Mouse (Mus musculus): ENCODE results near the gene Trim7. TPM values are rescaled to one million over a fixed set of nuclear protein-coding genes. Genes with fewer than 3 reads are reported as not detected.

The Trim7 gene
- total and polyA plus RNA-seq, 3 experiments: 0.81 to 1.3 TPM; not detected in 1

DNA sequence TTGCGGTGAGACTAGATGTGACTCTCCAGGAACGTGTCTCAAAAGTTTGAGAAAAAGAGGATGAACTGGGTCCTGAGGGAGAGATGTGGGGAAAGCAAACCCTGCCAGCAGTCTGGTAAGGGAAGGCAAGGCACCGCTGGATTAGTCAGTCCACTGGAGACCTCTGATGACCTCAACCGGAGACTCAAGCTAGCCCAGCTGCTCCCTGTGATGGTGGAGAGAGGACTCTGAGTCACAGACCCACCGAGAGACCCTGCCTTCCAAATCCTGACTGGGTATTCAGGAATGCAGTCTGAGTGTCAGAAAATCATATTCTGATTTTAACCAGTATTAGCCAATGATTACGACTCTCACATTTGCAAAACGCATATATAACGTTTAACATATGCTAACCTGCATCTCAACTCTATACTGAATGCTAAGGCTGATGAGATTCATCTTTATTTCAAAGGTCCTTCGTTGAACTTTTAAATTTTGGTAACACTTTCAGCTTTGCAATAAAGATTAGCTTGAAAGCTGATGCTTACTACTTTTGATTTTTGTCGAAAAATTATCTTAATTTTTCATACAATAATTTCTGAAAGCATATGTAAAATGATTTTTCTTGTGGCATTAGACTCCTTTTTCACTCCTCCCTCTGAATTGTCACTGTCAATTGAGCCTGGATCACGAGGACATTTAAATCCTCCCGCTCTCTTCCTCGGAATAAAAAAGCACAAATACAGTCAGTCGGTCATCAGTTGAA lies 3.0 kb upstream of the Trim7 start:
- Histone ChIP-seq H3K9ac (ENCODE audit: control insufficient read depth, low read depth, low read length, poor library complexity, severe bottlenecking) (peak overlapping the region; percentile 55), H3K4me3 (ENCODE audit: control insufficient read depth in 1 of 2, insufficient read depth in 1 of 2, low read depth in 2 of 2, low read length in 2 of 2) (peak overlapping the region; percentile 32 to 60), H3K27me3 (ENCODE audit: control insufficient read depth in 1 of 2, insufficient read depth in 2 of 2, low read length in 2 of 2) (no peaks in the 10 kb centered on the region), H3K4me1 (ENCODE audit: control insufficient read depth in 1 of 2, insufficient read depth in 2 of 2, low read length in 2 of 2) (peaks cover 6 to 37% of the 10 kb centered on the region in 2 experiments), H3K79me2 (ENCODE audit: control insufficient read depth, insufficient read depth, low read length, poor library complexity) (no peaks in the 10 kb centered on the region; the same call in 1 of the 2 replicates), H3K36me3 (ENCODE audit: control insufficient read depth in 1 of 2, insufficient read depth in 2 of 2, low read length in 2 of 2) (peaks cover 0 to 28% of the 10 kb centered on the region in 2 experiments; a peak in 2 of 4 replicates), H3K27ac (ENCODE audit: control insufficient read depth, low read depth, low read length) (no peak overlapping the region), H3K9me3 (replicated peaks; ENCODE audit: insufficient read depth, low read length) (no peaks in the 10 kb centered on the region)
- 0 out of 2 replicates have a peak, but pooled peaks have one; percentile 32 for TF ChIP-seq MAX (IDR thresholded peaks at IDR 0.05; ENCODE audit: low read length)
- TF ChIP-seq RCOR1 (IDR thresholded peaks at IDR 0.05; ENCODE audit: low read depth, low read length): no peak
- no peak for TF ChIP-seq ZMIZ1 (IDR thresholded peaks at IDR 0.05; ENCODE audit: low read depth, low read length)
- TF ChIP-seq USF1 (IDR thresholded peaks at IDR 0.05; ENCODE audit: low read depth, low read length): 0 out of 2 replicates have a peak, but pooled peaks have one; percentile 19
- TF ChIP-seq CHD1 (IDR thresholded peaks at IDR 0.05; ENCODE audit: low read depth, low read length): no peak
- TF ChIP-seq ZNF384 (IDR thresholded peaks at IDR 0.05; ENCODE audit: low read depth, low read length): no peak
- TF ChIP-seq POLR2AphosphoS5 (IDR thresholded peaks at IDR 0.05; ENCODE audit: borderline replicate concordance, low read depth, low read length): no peak
- no peak for DNase-seq (ENCODE audit: low read depth, low spot score)

DNA sequence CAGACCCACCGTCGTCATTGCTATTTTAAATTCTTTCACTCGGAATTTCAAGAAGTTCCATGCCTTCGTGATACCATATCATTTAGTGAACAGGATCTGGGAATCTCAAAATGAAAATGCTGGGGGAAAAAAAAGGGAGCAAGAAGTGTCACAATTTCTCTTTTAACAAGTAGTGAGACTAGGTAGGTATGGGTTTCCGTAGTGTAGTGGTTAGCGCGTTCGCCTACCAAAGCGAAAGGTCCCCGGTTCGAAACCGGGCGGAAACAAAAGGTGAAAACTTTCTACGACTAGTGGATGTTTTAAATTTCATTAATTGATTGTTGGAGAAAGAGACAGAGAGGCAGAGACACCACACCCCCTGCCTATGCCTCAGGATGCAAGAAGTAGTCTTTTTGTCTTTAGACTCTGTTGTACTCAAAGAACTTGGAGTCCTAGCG lies 2.4 kb upstream of the Trim7 start:
- peaks cover 6 to 37% of the 10 kb centered on the region in 2 experiments for H3K4me1 ChIP-seq (ENCODE audit: control insufficient read depth in 1 of 2, insufficient read depth in 2 of 2, low read length in 2 of 2)

DNA sequence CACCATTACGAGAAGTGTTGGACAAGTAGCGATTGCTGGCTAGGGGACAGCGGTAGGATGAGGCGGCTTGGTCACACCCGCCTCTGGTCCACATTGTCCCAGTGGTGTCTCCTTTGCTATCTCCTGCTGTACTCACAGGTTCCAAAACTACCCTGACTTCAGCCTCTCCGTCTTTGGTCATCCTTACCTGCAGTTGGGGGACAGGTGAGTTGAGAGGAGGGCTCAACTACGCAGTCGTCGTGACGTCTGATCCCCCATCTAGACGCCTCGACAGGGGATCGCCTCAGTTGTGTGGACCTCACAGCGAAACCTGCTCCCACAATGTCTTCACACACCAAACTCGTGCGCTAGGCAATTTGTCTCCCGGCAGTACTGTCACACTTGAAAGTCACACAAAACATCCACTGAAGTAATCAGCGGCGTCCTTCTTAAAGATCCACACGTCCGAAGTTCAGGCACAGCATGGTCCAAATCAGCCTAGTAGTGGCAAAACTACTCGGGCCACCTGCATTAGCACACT lies 1.6 kb upstream of the Trim7 start:
- H3K9ac ChIP-seq (ENCODE audit: control insufficient read depth, low read depth, low read length, poor library complexity, severe bottlenecking): no peak overlapping the region
- TF ChIP-seq CTCF (IDR thresholded peaks at IDR 0.05 in 2 of 3, conservative IDR thresholded peaks at IDR 0.05 in 1 of 3; ENCODE audit: control insufficient read depth in 1 of 3, insufficient read depth in 1 of 3, low read depth in 2 of 3, low read length in 3 of 3, poor library complexity in 1 of 3, severe bottlenecking in 1 of 3): no peak
- TF ChIP-seq POLR2A (IDR thresholded peaks at IDR 0.05; ENCODE audit: control insufficient read depth in 1 of 2, insufficient read depth in 1 of 2, low read depth in 1 of 2, low read length in 2 of 2, poor library complexity in 1 of 2): no peak
- TF ChIP-seq MYC (IDR thresholded peaks at IDR 0.05; ENCODE audit: low read depth, low read length): no peak
- TF ChIP-seq TAL1 (IDR thresholded peaks at IDR 0.05; ENCODE audit: low read length): no peak
- no peak for TF ChIP-seq MAZ (IDR thresholded peaks at IDR 0.05; ENCODE audit: low read depth, low read length)
- no peak for TF ChIP-seq NRF1 (IDR thresholded peaks at IDR 0.05; ENCODE audit: insufficient read depth, low read depth, low read length, poor library complexity, severe bottlenecking)
- TF ChIP-seq UBTF (IDR thresholded peaks at IDR 0.05; ENCODE audit: borderline replicate concordance, insufficient read depth, low read depth, low read length): no peak
- no peak for TF ChIP-seq MEF2A (IDR thresholded peaks at IDR 0.05; ENCODE audit: extremely low read depth, insufficient replicate concordance, low read depth, low read length, poor library complexity, severe bottlenecking)
- H3K4me3 ChIP-seq (ENCODE audit: control insufficient read depth in 1 of 2, insufficient read depth in 1 of 2, low read depth in 2 of 2, low read length in 2 of 2): no peak overlapping the region
- no peaks in the 10 kb centered on the region for H3K9me3 ChIP-seq (replicated peaks; ENCODE audit: insufficient read depth, low read length)
- H3K79me2 ChIP-seq (ENCODE audit: control insufficient read depth, insufficient read depth, low read length, poor library complexity): no peaks in the 10 kb centered on the region; the same call in 1 of the 2 replicates
- no peaks in the 10 kb centered on the region for H3K27me3 ChIP-seq (ENCODE audit: control insufficient read depth in 1 of 2, insufficient read depth in 2 of 2, low read length in 2 of 2)
- DNase-seq (ENCODE audit: low read depth, low spot score): no peak
- no peak overlapping the region for H3K27ac ChIP-seq (ENCODE audit: control insufficient read depth, low read depth, low read length)
- peaks cover 6 to 33% of the 10 kb centered on the region in 2 experiments for H3K4me1 ChIP-seq (ENCODE audit: control insufficient read depth in 1 of 2, insufficient read depth in 2 of 2, low read length in 2 of 2)
- H3K36me3 ChIP-seq (ENCODE audit: control insufficient read depth in 1 of 2, insufficient read depth in 2 of 2, low read length in 2 of 2): peaks cover 0 to 19% of the 10 kb centered on the region in 2 experiments; a peak in 2 of 4 replicates

More for the DNA sequence above, 2.4 kb upstream of the Trim7 start:
- Histone ChIP-seq H3K27ac (ENCODE audit: control insufficient read depth, low read depth, low read length) (no peak overlapping the region), H3K36me3 (ENCODE audit: control insufficient read depth in 1 of 2, insufficient read depth in 2 of 2, low read length in 2 of 2) (peaks cover 0 to 27% of the 10 kb centered on the region in 2 experiments; a peak in 2 of 4 replicates), H3K9ac (ENCODE audit: control insufficient read depth, low read depth, low read length, poor library complexity, severe bottlenecking) (peak overlapping the region; percentile 55), H3K79me2 (ENCODE audit: control insufficient read depth, insufficient read depth, low read length, poor library complexity) (no peaks in the 10 kb centered on the region; the same call in 1 of the 2 replicates), H3K9me3 (replicated peaks; ENCODE audit: insufficient read depth, low read length) (no peaks in the 10 kb centered on the region), H3K27me3 (ENCODE audit: control insufficient read depth in 1 of 2, insufficient read depth in 2 of 2, low read length in 2 of 2) (no peaks in the 10 kb centered on the region), H3K4me3 (ENCODE audit: control insufficient read depth in 1 of 2, insufficient read depth in 1 of 2, low read depth in 2 of 2, low read length in 2 of 2) (peak overlapping the region; percentile 32 to 60)
- peak; percentile 94 for DNase-seq (ENCODE audit: low read depth, low spot score)
- TF ChIP-seq TBP (IDR thresholded peaks at IDR 0.05; ENCODE audit: low read depth, low read length) (peak; percentile 100), GATA1 (IDR thresholded peaks at IDR 0.05; ENCODE audit: low read depth, low read length) (peak; percentile 43; the same call in 1 of the 2 replicates), POLR2AphosphoS2 (IDR thresholded peaks at IDR 0.05; ENCODE audit: low read length) (no peak), TCF12 (IDR thresholded peaks at IDR 0.05; ENCODE audit: low read depth, low read length) (no peak), MAFK (IDR thresholded peaks at IDR 0.05; ENCODE audit: borderline replicate concordance, low read depth, low read length) (peak; percentile 99), ZNF384 (IDR thresholded peaks at IDR 0.05; ENCODE audit: low read depth, low read length) (peak; percentile 88), JUND (IDR thresholded peaks at IDR 0.05; ENCODE audit: low read depth, low read length) (no peak), SIN3A (IDR thresholded peaks at IDR 0.05; ENCODE audit: low read length) (0 out of 2 replicates have a peak, but pooled peaks have one; percentile 62), ELF1 (IDR thresholded peaks at IDR 0.05; ENCODE audit: low read depth, low read length) (peak; percentile 81; the same call in 1 of the 2 replicates), MXI1 (IDR thresholded peaks at IDR 0.05; ENCODE audit: low read depth, low read length) (no peak)
